Mouse (Mus musculus): ENCODE results near the gene Rdh1.

DNA sequence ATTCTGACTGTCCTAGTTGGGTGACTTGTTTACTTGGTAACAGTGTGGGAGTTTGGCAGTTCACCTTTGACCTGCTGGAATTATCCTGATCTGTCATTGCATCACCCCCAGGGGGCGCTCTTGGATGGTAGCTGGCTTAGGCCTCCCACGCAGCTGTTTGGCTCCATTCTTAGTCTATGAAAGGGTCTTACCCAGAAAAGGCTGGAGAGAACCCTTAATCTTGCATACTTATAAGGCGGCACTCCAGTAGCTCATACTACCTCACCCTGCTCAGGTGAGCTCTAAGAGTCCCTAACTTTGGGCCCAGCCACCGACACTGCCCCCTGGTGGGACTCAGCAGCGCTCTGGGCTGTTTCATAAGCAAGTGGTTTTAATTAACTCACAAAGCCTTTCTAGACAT lies 14.9 kb upstream of the Rdh1 start:
- TF ChIP-seq CTCF (IDR thresholded peaks at IDR 0.05; ENCODE audit: control insufficient read depth, insufficient read depth, insufficient replicate concordance, low read depth, low read length) (peak; percentile 48; the same call in 1 of the 2 replicates), POLR2A (IDR thresholded peaks at IDR 0.05; ENCODE audit: control insufficient read depth, low read depth, low read length) (no peak)
